Mouse (Mus musculus) midbrain, embryonic 10.5 days (tissue): ENCODE data around the gene Cox15. TPM values are rescaled to one million over a fixed set of nuclear protein-coding genes. Genes with fewer than 3 reads are reported as not detected.

Experiments
- DNase-seq: peaks from one replicate; pipeline ENCODE4 v3.0.0-alpha.2; 2017; ENCODE audit warnings: low spot score
- H3K27ac ChIP-seq: fragments of 300-500 bp; sonication (generic); replicated peaks from 2 replicates; pipeline ENCODE4 v1.5.1; 2016; ENCODE audit warnings: mild to moderate bottlenecking
- H3K27me3 ChIP-seq: fragments of 300-500 bp; sonication (generic); 2 replicates; pipeline ENCODE4 v1.6.1; 2016; ENCODE audit warnings: low read depth, mild to moderate bottlenecking; ENCODE audit not compliant: poor library complexity, severe bottlenecking
- H3K36me3 ChIP-seq: fragments of 300-500 bp; sonication (generic); 2 replicates; pipeline ENCODE4 v1.6.1; 2016; ENCODE audit warnings: mild to moderate bottlenecking, moderate library complexity
- H3K4me1 ChIP-seq: fragments of 300-500 bp; sonication (generic); 2 replicates; pipeline ENCODE4 v1.6.1; 2016
- H3K4me3 ChIP-seq: fragments of 300-500 bp; sonication (generic); 2 replicates; pipeline ENCODE4 v1.5.1; 2016; ENCODE audit warnings: mild to moderate bottlenecking, moderate library complexity
- H3K9me3 ChIP-seq: fragments of 300-500 bp; sonication (generic); replicated peaks from 2 replicates; pipeline ENCODE4 v1.6.1; 2016; ENCODE audit warnings: mild to moderate bottlenecking
- WGBS: fragments of 180-500 bp; shearing (Covaris S2); methylation state at CpG from one replicate; pipeline ENCODE4 v1.1.7; 2016; 5-methylcytosine and 5-hydroxymethylcytosine counted together
- polyA plus RNA-seq: library from polyadenylated mRNA; unstranded; fragments of >200 nt; fragmentation: Nextera tagmentation; extraction: Ambion mirVana; gene quantifications from 2 replicates; pipeline ENCODE4 v1.2.1, GENCODE M21; 2016

Cox15 gene
- polyA plus RNA-seq, 1 experiment from 2014 or later = 13.7 TPM

DNA sequence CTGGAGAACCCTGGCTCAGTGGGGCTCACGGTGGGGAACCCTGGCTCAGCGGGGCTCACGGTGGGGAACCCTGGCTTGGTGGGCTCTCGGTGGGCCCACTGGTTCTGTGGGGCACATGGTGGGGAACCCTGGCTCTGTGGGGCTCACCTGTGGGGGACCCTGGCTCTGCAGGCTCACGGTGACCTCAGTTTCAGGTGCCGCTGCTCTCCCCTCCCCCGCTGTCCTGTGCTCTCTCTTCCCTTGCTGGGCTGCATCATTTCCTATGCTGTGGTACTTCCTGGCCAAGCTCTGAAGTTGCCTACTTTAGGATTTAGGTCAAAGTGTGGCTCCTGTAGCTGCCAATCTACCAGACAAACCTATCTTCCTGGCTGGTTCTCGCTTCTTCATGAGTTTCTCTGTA is 29.9 kb downstream of the Cox15 start:
- Histone ChIP-seq H3K9me3 (no peaks in the 10 kb centered on the region), H3K36me3 (peaks cover 73% of the 10 kb centered on the region), H3K27ac (no peak overlapping the region), H3K4me3 (no peak overlapping the region), H3K27me3 (no peaks in the 10 kb centered on the region), H3K4me1 (peaks cover 19% of the 10 kb centered on the region)
- WGBS = 65% methylated on average over 8 of the region's 8 CpGs
- no peak for DNase-seq

DNA sequence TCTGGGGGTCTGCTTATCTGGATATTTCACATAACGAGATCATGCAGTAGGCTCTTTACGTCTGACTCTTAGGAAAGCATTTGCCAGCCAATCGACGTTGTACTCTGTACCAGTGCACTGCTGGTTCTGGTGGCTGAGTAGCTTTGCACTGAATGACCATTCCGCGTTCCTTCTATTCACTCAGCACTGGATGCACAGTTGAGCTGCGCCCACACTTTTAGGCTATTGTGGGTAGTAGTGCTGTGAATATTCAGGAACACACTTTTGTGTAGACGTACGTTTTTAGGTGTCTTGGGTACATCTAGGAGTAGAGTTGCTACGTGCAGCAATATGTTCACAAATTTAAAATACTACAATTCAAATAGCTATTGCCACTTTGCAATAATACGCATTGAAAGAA is 32.7 kb downstream of the Cox15 start:
- peaks cover 12% of the 10 kb centered on the region for H3K4me1 ChIP-seq
- H3K27ac ChIP-seq = no peak overlapping the region
- no peak for DNase-seq
- no peaks in the 10 kb centered on the region for H3K9me3 ChIP-seq
- no peaks in the 10 kb centered on the region for H3K27me3 ChIP-seq
- H3K4me3 ChIP-seq = no peak overlapping the region
- H3K36me3 ChIP-seq = peaks cover 56% of the 10 kb centered on the region
- 96% methylated on average over 11 of the region's 11 CpGs for WGBS

DNA sequence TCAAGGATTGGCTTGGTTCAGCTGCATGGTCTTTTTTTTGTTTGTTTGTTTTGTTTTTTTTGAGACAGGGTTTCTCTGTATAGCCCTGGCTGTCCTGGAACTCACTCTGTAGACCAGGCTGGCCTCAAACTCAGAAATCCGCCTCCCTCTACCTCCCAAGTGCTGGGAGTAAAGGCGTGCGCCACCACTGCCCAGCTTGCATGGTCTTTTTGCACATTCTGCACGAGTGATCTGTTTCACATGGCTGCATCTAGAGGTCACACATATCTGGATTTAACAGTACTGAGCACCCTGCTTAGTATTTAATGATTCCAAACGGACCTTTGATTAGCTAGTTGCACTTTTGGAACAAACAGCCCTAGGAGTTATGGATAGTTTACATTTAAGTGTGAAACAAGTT is 40.8 kb downstream of the Cox15 start:
- Histone ChIP-seq H3K4me3 (no peak overlapping the region), H3K27ac (no peak overlapping the region), H3K4me1 (peaks cover 5% of the 10 kb centered on the region; the same call in 1 of the 2 replicates), H3K36me3 (peaks cover 37% of the 10 kb centered on the region), H3K9me3 (no peaks in the 10 kb centered on the region), H3K27me3 (no peaks in the 10 kb centered on the region)
- DNase-seq = no peak
- 81% methylated on average over 5 of the region's 5 CpGs for WGBS

DNA sequence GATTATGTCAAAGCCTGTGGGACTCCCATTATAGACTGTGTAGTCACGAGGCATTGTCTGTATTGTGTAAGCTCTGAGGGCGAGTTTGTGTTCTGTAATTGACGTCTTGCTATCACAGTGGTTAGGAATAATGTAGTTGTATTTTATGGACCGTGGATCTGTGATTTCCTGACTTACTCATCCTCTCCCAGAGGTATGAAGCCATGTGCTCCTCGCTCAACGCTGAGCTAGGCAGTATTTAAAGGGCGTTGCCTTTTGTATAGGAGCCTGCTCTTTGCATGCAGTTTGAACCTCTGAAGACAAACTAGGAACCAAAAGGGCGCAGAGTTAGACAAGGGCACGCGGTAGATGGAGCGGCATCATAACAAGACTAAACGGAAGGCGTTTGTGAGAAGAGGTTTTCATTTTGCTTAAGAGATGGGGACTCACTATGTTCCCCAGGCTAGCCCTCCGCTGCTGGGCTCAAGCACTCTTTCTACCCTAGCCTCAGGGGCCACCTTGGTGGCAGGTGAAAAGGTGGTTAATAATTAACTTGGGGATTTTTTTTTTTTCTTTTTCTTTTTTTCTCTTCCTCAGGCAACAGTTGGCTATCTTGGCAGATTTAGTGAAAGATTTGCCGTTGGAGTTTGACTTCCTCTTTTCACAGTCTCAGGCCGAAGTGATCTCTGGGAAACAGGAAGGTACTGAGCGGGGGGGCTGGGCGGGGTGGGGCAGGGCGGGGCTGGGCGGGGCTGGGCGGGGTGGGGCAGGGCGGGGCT is 41.5 kb downstream of the Cox15 start:
- no peak for DNase-seq
- H3K4me1 ChIP-seq = peaks cover 5% of the 10 kb centered on the region; the same call in 1 of the 2 replicates
- H3K4me3 ChIP-seq = no peak overlapping the region
- WGBS = 61% methylated on average over 22 of the region's 22 CpGs
- no peak overlapping the region for H3K27ac ChIP-seq
- H3K36me3 ChIP-seq = peaks cover 44% of the 10 kb centered on the region
- H3K9me3 ChIP-seq = no peaks in the 10 kb centered on the region
- no peaks in the 10 kb centered on the region for H3K27me3 ChIP-seq

DNA sequence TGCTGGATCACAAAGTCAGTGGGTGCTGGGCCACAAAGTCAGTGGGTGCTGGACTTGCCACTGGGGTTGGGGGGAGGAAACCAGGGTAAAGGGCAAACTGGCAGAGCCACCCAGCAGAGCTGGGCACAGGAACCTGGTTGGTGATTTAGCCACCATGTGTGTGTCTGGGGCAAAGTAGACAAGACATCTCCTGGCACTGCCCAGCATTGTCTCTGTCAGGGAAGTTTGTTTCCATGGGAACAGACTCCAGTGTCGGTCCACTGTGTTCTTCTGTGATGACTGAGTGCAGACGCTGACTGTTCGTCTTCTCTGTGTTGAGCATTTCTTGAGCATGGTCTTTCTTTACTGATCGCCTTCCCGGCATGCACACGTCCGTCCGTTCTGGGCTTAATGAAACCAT is 43.5 kb downstream of the Cox15 start:
- Histone ChIP-seq H3K4me3 (no peak overlapping the region), H3K4me1 (peaks cover 5% of the 10 kb centered on the region; the same call in 1 of the 2 replicates), H3K27ac (no peak overlapping the region), H3K9me3 (no peaks in the 10 kb centered on the region), H3K36me3 (peaks cover 56% of the 10 kb centered on the region), H3K27me3 (no peaks in the 10 kb centered on the region)
- DNase-seq = no peak
- WGBS = 85% methylated on average over 8 of the region's 8 CpGs

DNA sequence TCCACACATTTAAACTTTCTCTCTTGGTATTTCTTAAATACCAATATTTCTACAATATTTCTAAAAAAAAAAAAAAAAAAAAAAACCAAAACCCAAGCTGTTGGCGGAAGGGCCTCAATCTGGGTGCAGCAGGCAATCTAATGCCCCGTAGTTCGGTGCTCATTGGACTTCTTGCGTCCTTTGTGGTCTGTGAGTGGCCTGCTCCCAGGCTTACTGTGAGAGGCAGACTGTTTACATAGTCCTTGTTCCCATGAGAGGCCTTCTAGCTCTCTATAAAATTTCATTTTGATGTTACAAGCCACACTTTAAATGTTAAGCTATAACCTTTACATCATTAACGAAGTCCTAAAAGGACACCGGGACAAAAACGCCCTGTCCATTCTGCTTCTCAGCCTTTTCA is 44.6 kb downstream of the Cox15 start:
- Histone ChIP-seq H3K9me3 (no peaks in the 10 kb centered on the region), H3K4me1 (peaks cover 5% of the 10 kb centered on the region; the same call in 1 of the 2 replicates), H3K4me3 (no peak overlapping the region), H3K27ac (no peak overlapping the region), H3K27me3 (no peaks in the 10 kb centered on the region), H3K36me3 (peaks cover 65% of the 10 kb centered on the region)
- no peak for DNase-seq
- WGBS = 94% methylated on average over 7 of the region's 7 CpGs

DNA sequence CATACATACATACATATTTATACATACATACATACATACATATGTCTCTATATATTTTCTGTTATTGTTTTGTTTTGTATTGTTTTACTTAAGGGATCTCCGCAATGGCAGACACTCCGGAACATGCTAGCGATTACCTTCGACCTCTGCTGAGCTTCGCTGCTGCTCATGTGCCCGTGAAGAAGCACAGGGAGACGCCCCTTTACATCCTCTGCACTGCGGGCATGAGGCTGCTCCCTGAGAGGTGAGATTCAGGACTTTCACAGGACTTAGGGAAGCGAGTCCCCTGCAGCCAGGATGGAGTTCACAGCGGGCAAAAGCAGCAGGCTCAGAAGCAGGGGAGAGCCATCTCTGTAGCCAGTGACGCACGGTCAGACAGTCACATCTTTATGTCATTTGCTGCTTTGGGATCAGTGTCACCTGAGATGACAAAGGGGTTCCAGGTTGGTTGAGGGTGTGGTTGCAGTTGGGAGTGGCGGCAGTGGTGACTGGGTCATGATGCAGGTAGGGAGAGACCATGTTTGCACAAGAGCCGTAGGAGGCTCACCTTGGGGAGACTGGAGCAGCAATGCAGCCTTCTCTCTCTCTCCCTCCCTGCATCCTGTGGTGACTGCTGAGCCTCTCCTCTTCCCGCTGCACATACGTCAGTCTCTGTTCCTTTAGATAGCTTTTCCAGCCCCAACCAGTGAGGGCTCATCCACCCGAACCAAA is 47.9 kb downstream of the Cox15 start:
- H3K9me3 ChIP-seq = peaks cover 4% of the 10 kb centered on the region; the same call in 1 of the 2 replicates
- H3K27me3 ChIP-seq = no peaks in the 10 kb centered on the region
- no peak for DNase-seq
- no peak overlapping the region for H3K27ac ChIP-seq
- H3K36me3 ChIP-seq = peaks cover 81% of the 10 kb centered on the region
- 93% methylated on average over 17 of the region's 17 CpGs for WGBS
- H3K4me3 ChIP-seq = no peak overlapping the region
- peaks cover 5% of the 10 kb centered on the region; the same call in 1 of the 2 replicates for H3K4me1 ChIP-seq

DNA sequence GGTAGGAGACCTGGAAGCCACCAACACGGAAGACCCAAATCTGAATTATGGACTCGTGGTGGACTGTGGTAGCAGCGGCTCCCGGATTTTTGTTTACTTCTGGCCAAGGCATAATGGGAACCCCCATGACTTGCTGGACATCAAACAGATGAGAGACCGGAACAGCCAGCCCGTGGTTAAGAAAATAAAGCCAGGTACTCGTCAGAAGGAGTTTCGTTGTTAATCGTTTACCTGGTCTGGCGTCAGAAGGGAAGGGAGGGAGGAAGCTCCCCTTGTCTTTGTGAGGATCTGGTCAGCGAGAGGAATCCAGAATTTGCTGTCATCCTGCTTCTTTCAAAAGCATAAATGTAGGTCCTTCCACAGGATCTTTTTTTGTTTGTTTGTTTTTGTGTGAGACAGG is 48.6 kb downstream of the Cox15 start:
- H3K4me3 ChIP-seq = no peak overlapping the region
- peaks cover under 1% of the 10 kb centered on the region; the same call in 1 of the 2 replicates for H3K4me1 ChIP-seq
- peaks cover 4% of the 10 kb centered on the region; the same call in 1 of the 2 replicates for H3K9me3 ChIP-seq
- peaks cover 84% of the 10 kb centered on the region for H3K36me3 ChIP-seq
- no peak overlapping the region for H3K27ac ChIP-seq
- no peak for DNase-seq
- no peaks in the 10 kb centered on the region for H3K27me3 ChIP-seq
- 94% methylated on average over 11 of the region's 11 CpGs for WGBS

DNA sequence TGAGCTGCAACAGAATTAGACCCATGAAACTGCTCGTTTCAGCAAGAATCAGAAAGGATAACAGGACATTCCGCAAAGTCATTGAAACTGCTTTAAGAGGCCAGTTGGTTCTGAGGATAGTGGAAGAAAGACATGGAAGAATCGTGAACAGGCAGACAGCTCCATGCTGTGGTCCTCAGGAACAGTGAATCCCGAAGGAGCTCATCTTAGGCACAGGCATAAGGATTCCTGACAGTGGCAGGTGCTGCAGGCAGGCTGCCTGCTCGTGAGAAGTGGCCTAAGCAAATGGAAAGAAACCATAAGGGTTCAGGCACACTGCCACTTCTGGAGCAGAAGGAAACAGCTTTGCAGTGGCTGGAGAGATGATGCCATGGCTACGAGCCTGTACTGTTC is 53.0 kb downstream of the Cox15 start:
- 86% methylated on average over 6 of the region's 6 CpGs for WGBS
- no peak overlapping the region for H3K4me3 ChIP-seq
- H3K9me3 ChIP-seq = peaks cover 4% of the 10 kb centered on the region; the same call in 1 of the 2 replicates
- H3K27me3 ChIP-seq = no peaks in the 10 kb centered on the region
- H3K36me3 ChIP-seq = peaks cover 50% of the 10 kb centered on the region
- H3K27ac ChIP-seq = no peak overlapping the region
- no peak for DNase-seq
- peaks cover 10% of the 10 kb centered on the region for H3K4me1 ChIP-seq

DNA sequence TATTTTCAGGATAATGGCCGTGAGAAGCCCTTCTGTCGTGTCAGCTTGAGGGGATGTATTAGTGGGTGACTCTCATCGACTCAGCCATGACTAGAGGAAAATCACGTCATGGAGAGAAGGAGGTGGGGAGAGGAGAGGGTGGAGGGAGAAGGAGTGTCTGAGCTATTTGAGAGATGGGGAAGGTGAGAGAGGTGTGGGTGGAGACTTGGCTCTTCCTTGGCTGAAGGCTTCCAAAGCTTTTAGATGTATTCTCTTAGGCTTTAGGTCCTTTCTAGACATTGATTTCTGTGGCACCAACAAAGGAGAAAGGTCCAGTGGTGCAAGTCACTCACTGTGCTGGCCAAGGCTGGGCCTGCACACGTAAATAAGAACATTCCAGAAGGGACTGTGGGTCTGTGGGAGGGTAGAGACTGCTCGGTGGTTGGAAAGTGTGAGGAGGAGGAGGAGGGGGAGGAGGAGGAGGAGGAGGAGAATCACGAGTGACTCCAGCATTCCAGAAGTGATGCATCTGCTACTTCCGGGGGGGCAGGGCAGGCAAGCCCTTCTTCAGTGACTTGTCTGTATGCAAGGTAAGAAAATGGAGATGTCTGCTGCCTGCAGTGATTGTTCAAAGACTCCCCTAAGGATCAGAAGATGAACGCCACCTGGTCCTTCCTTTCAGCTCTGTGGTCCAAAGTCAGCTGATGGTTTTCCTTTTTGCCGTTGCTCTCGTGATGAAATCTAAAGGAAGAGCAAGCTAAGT is 53.6 kb downstream of the Cox15 start:
- Histone ChIP-seq H3K27me3 (no peaks in the 10 kb centered on the region), H3K4me1 (peaks cover 10% of the 10 kb centered on the region), H3K4me3 (no peak overlapping the region), H3K36me3 (peaks cover 44% of the 10 kb centered on the region), H3K9me3 (peaks cover 4% of the 10 kb centered on the region; the same call in 1 of the 2 replicates), H3K27ac (no peak overlapping the region)
- 80% methylated on average over 11 of the region's 11 CpGs for WGBS
- DNase-seq = no peak

DNA sequence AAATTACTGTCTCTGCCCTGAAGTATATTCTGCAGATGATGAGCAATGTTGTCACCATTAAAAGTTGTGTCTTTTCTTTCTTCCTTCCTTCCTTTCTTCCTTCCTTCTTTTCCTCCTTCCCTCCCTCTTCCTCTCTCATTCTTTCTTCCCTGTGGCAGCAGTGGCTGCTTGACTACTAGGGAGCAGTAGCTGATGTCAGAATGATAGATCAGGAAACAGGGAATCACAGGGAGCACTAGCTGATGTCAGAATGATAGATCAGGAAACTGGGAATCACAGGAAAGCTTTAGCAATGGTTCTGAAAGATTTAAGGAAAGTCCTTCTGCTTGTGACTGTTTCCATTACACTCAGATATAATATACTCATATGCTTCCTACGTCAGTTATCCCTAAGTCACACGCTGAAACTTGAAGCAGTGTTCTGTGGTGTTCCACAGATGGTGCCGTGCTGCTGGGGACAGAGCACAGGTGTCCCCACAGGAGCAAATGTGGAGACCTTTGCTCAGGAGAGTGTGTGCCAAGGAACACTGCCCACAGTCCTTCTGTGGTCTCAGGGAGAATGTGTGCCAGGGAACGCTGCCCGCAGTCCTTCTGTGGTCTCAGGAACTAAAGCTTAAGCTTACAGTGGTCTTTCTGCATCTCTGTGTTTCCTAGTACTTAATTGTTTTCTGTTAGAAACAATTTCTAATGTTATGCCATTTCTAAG is 55.0 kb downstream of the Cox15 start:
- Histone ChIP-seq H3K4me1 (peaks cover 11% of the 10 kb centered on the region), H3K27ac (no peak overlapping the region), H3K36me3 (peaks cover 33% of the 10 kb centered on the region), H3K9me3 (peaks cover 4% of the 10 kb centered on the region; the same call in 1 of the 2 replicates), H3K4me3 (no peak overlapping the region), H3K27me3 (no peaks in the 10 kb centered on the region)
- no peak for DNase-seq
- 95% methylated on average over 5 of the region's 5 CpGs for WGBS

DNA sequence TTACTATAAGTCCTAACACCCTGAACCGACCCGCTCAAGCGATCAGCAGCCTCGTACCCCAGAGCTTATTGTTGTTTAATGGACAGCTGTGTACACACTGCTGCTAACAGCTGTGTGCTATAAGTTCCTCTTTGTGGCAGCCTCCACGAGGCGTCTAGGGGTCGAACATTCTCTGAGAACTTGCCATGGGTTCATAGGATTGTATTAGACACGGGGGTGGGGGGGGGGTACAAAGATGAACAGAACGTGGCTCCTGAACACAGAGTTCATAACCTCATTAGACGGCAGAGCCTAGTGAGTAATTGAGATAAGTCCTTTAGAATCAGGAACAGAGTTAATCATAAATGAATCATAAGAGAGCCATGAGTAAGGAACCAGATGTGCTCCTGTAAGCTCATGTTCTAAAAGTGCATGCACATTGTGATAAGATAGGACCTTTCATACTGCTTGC is 57.3 kb downstream of the Cox15 start:
- Histone ChIP-seq H3K9me3 (no peaks in the 10 kb centered on the region), H3K4me3 (no peak overlapping the region), H3K36me3 (peaks cover 24% of the 10 kb centered on the region), H3K4me1 (peaks cover 20% of the 10 kb centered on the region), H3K27me3 (no peaks in the 10 kb centered on the region), H3K27ac (no peak overlapping the region)
- no peak for DNase-seq
- 69% methylated on average over 10 of the region's 10 CpGs for WGBS
